Mouse (Mus musculus) heart, adult 2 months (tissue): ENCODE data around the gene Itsn1. TPM values are rescaled to one million over a fixed set of nuclear protein-coding genes. Genes with fewer than 3 reads are reported as not detected.

Experiments used
- DNase-seq, 2 experiments: peaks; one replicate each; pipeline ENCODE4 v3.0.0; 2021
- H3K27ac ChIP-seq: fragments of 200-600 bp; 2 replicates; pipeline ENCODE4 v1.8.1; 2022
- H3K27me3 ChIP-seq: fragments of 200-500 bp; 2 replicates; pipeline ENCODE4 v1.6.1; 2012; ENCODE audit warnings: mild to moderate bottlenecking, low read length, inconsistent platforms, mixed read lengths; ENCODE audit not compliant: control insufficient read depth, insufficient read depth
- H3K36me3 ChIP-seq: fragments of 200-500 bp; 2 replicates; pipeline ENCODE4 v1.6.1; 2012; ENCODE audit warnings: low read length, inconsistent platforms; ENCODE audit not compliant: control insufficient read depth, insufficient read depth
- H3K4me1 ChIP-seq: fragments of 200-500 bp; 2 replicates; pipeline ENCODE4 v1.6.1; 2011; ENCODE audit warnings: low read length; ENCODE audit not compliant: control insufficient read depth, insufficient read depth
- H3K4me3 ChIP-seq: fragments of 200-600 bp; 2 replicates; pipeline ENCODE4 v1.8.1; 2022
- H3K79me2 ChIP-seq: fragments of 200-500 bp; replicated peaks from 2 replicates; pipeline ENCODE4 v1.6.1; 2012; ENCODE audit warnings: mild to moderate bottlenecking, inconsistent platforms, low read length, moderate library complexity, mixed read lengths; ENCODE audit not compliant: control insufficient read depth, insufficient read depth
- H3K9ac ChIP-seq: fragments of 200-500 bp; 2 replicates; pipeline ENCODE4 v1.6.1; 2012; ENCODE audit warnings: low read depth, mild to moderate bottlenecking, control low read depth, inconsistent platforms, low read length, mixed read lengths
- CTCF ChIP-seq: fragments of 200-600 bp; IDR thresholded peaks from 2 replicates; pipeline ENCODE4 v1.8.1; 2022; ENCODE audit warnings: antibody characterized with exemption, mild to moderate bottlenecking, moderate library complexity
- EP300 ChIP-seq: fragments of 200-500 bp; IDR thresholded peaks from 2 replicates; pipeline ENCODE4 v1.6.1; 2011; ENCODE audit warnings: low read depth, low read length, control low read depth; ENCODE audit not compliant: insufficient read depth
- POLR2A ChIP-seq: fragments of 200-500 bp; IDR thresholded peaks from 2 replicates; pipeline ENCODE4 v1.6.1; 2011; ENCODE audit warnings: mild to moderate bottlenecking, low read depth, low read length, control low read depth; ENCODE audit not compliant: insufficient read depth
- WGBS: fragments of 180-500 bp; shearing (Covaris S2); methylation state at CpG from one replicate; pipeline ENCODE4 v1.1.7; 2018; 5-methylcytosine and 5-hydroxymethylcytosine counted together
- intact Hi-C: fragments of 180-260 bp; cut with DNase I; formaldehyde crosslinking; loops from one replicate; pipeline ENCODE4 v1.15.1; 2025
- polyA plus RNA-seq: library from polyadenylated mRNA; depleted of rRNA; stranded (reverse); fragments of >200 nt; gene quantifications from 2 replicates; pipeline ENCODE4 v1.2.3, GENCODE M21; 2012
- total RNA-seq, 2 experiments: library from RNA; stranded (reverse); gene quantifications; 2 replicates each; pipeline ENCODE4 v1.2.3; 2021

Itsn1 gene
- total and polyA plus RNA-seq, 3 experiments, result 35.8 to 46.7 (median 45.1) TPM

DNA sequence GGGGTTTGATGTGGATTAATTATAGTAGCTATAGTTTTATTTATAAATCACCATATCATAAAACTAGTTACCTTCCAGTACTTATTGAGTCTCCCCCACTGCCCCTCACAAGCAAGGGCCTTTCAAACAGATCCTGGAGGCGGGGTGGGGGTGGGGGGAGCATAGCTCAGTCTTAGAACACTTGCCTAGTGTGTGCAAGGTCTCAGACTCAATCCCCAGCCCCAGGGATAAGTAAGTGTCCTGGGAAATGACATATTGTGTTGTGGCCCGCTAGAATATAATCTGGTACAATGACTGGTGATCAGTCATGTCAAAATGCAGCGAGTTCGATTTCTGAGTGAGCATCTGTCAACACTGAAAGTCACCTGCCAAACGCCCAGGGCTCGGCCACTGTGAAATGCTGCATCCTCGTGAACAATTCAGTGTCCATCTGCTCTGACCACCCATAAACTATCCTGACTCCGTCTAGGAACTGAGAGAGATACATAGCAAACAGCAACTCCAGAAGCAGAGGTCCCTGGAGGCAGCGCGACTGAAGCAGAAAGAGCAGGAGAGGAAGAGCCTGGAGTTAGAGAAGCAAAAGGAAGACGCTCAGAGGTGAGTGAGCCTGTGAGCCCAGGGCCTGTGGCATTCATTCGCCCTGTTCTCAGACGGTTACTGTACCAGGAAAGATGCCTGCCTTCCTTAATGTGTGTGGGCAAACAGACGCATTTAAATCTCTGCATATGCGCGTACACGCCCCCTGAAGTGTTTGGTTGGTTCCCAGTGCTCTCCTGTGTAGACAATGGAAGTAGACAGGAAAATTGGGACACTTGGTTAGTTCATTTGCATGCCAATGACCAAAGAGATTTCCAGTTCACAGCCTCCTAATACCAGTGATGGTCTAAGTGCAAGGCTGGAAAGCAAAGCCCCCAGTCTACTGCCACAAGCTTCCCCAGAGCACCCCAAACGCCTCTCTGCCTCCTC lies 107.8 kb downstream of the Itsn1 start:
- Histone ChIP-seq H3K27me3 (no peaks in the 10 kb centered on the region), H3K27ac (no peak overlapping the region), H3K4me3 (no peak overlapping the region), H3K9ac (no peak overlapping the region), H3K4me1 (peaks cover 3% of the 10 kb centered on the region), H3K36me3 (no peaks in the 10 kb centered on the region), H3K79me2 (no peaks in the 10 kb centered on the region)
- intact Hi-C loops, result no loop called here
- TF ChIP-seq EP300 (no peak), CTCF (no peak), POLR2A (no peak)
- DNase-seq, result no peak
- WGBS, result 87% methylated on average over 18 of the region's 18 CpGs

DNA sequence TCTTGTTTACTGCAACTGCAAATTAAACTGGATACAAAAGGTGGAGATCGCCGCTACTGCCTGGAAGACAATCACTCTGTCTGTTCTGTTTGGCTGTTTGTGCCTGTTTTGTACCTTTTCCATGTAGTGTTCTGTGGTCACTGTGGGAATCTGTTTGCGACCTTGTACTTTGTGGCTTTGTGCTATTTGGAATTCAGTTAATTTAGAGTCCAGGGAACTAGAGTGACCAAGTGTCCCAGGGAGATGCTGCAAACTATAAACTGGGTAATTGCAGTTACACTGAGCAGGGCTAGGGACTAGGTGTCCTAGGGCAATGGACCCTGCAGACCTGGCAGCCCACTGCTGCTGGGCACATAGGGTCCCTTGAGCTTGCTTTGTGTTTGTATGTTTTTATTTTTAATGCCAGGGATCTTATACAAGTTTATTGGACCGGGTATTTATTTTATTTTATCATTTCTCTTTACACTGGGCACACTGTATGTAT lies 108.5 kb downstream of the Itsn1 start:
- no peaks in the 10 kb centered on the region for H3K36me3 ChIP-seq
- intact Hi-C loops, result no loop called here
- peaks cover 3% of the 10 kb centered on the region for H3K4me1 ChIP-seq
- H3K9ac ChIP-seq, result no peak overlapping the region
- no peaks in the 10 kb centered on the region for H3K79me2 ChIP-seq
- DNase-seq, result no peak
- no peaks in the 10 kb centered on the region for H3K27me3 ChIP-seq
- WGBS, result 97% methylated on average over 4 of the region's 4 CpGs
- TF ChIP-seq EP300 (no peak), CTCF (no peak), POLR2A (no peak)
- H3K4me3 ChIP-seq, result no peak overlapping the region
- H3K27ac ChIP-seq, result no peak overlapping the region

DNA sequence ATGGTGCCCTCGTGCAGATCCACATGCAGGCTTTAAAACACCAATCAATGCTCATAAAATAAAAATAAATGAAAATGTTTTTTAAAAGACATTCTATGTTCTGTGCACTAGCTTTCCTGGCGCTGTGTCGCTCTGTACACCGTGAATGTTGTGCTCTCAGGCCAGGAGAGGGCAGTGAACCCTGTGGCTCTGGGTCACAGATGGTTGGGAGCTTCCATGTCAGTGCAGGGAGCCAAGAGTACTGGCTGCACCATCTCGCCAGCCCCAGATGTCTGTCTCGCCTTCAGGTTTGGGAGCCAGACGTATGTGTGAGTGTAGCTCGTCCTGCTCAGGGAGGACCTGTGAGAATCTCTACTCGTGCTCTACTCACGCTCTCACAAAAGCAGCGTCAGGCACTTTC lies 109.7 kb downstream of the Itsn1 start:
- 78% methylated on average over 11 of the region's 11 CpGs for WGBS
- Histone ChIP-seq H3K4me1 (peaks cover 3% of the 10 kb centered on the region), H3K36me3 (no peaks in the 10 kb centered on the region), H3K9ac (no peak overlapping the region), H3K79me2 (no peaks in the 10 kb centered on the region), H3K4me3 (no peak overlapping the region), H3K27ac (no peak overlapping the region), H3K27me3 (no peaks in the 10 kb centered on the region)
- peak; percentile 31 for TF ChIP-seq CTCF
- no peak for TF ChIP-seq POLR2A
- no peak for TF ChIP-seq EP300
- intact Hi-C loops, result no loop called here
- no peak for DNase-seq

DNA sequence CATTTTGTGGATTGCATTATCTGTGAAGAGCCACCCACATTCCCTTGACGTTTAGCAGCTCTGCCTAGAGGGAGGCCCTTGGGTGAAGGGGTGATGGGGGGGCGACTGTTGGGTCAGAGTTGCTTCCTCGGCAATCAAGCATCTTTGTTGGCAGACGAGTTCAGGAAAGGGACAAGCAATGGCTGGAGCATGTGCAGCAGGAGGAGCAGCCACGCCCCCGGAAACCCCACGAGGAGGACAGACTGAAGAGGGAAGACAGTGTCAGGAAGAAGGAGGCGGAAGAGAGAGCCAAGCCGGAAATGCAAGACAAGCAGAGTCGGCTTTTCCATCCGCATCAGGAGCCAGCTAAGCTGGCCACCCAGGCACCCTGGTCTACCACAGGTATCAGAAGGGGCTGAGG lies 110.4 kb downstream of the Itsn1 start:
- peaks cover 3% of the 10 kb centered on the region for H3K4me1 ChIP-seq
- TF ChIP-seq CTCF (no peak), POLR2A (no peak), EP300 (no peak)
- DNase-seq, result peak; percentile 42 to 49
- no peak overlapping the region for H3K4me3 ChIP-seq
- H3K79me2 ChIP-seq, result no peaks in the 10 kb centered on the region
- intact Hi-C loops, result no loop called here
- H3K9ac ChIP-seq, result no peak overlapping the region
- no peaks in the 10 kb centered on the region for H3K36me3 ChIP-seq
- 27% methylated on average over 11 of the region's 11 CpGs for WGBS
- H3K27ac ChIP-seq, result no peak overlapping the region
- H3K27me3 ChIP-seq, result no peaks in the 10 kb centered on the region

DNA sequence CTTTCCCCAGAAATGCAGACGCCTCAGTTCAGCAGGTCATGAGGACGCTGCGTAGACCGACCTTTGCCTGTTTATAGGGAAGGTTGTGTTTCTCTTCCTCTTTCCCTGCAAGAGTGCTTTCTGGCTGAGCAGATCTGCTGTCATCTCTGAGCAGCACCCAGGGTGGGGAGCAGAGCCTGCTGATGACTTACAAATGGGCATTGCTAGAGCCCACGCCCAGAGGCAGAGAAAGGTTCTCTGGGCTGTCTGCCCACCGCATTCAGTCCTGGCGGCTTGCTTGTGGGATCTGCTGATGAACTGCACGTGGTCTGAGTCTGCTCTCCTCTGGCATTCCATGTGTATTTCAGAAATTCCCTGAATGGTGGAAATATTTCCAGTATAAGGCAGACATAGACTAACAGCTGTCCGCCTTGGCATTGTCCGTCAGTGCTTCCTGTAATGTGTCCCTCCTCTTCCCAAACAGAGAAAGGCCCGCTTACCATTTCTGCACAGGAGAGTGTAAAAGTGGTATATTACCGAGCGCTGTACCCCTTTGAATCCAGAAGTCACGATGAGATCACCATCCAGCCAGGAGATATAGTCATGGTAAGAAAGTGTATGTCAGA lies 112.0 kb downstream of the Itsn1 start:
- Histone ChIP-seq H3K27ac (peak overlapping the region; percentile 63), H3K27me3 (no peaks in the 10 kb centered on the region), H3K9ac (no peak overlapping the region), H3K4me1 (peaks cover 3% of the 10 kb centered on the region), H3K36me3 (no peaks in the 10 kb centered on the region), H3K4me3 (no peak overlapping the region), H3K79me2 (no peaks in the 10 kb centered on the region)
- TF ChIP-seq CTCF, result no peak
- peak; percentile 68; the same call in 1 of the 2 replicates for TF ChIP-seq EP300
- intact Hi-C loops, result no loop called here
- WGBS, result 45% methylated on average over 14 of the region's 14 CpGs
- DNase-seq, result peak; percentile 62 to 75

DNA sequence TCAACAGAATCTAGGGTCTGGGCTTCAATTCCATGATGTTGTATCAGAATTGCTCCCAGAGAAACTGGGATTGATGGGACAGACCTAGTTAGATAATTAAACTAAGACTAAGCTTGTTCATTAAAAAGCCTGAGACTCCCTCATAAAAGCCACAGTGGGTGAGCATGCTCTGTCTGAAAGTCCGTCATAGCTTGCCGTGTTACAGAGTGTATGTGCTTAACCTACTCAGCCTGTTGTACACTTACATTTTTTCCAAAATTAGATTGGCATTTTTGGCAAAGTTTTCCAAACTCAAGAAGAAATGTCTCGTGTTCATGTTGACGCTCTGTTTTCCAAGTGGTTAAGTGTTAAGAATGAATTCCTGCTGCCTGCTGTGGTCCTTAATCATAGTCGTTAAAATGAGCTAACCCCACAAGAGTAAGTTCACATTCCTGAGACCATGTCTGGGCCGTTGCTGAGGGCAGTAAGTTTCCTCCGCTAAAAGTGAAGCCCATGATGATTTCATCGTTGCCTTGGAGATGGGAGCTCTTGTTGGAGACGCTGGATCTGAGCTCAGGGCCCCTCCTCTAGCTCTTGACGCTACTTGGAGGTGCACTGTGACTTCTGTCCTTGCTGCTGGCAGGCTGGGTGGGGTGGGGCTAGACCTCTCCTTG lies 117.1 kb downstream of the Itsn1 start:
- WGBS, result 35% methylated on average over 10 of the region's 10 CpGs
- peaks cover 16% of the 10 kb centered on the region for H3K4me1 ChIP-seq
- H3K79me2 ChIP-seq, result no peaks in the 10 kb centered on the region
- H3K9ac ChIP-seq, result no peak overlapping the region
- H3K36me3 ChIP-seq, result 0 out of 2 replicates have a peak, but pooled peaks cover 2% of the 10 kb centered on the region
- no peak for TF ChIP-seq EP300
- TF ChIP-seq POLR2A, result no peak
- TF ChIP-seq CTCF, result no peak
- peak overlapping the region; percentile 76 for H3K27ac ChIP-seq
- peak in 1 of 2 experiments; percentile 54 for DNase-seq
- intact Hi-C loops, result no loop called here
- no peak overlapping the region for H3K4me3 ChIP-seq
- H3K27me3 ChIP-seq, result no peaks in the 10 kb centered on the region
